Mouse (Mus musculus) MEL (cell line): ENCODE data around the gene Pard3. TPM values are rescaled to one million over a fixed set of nuclear protein-coding genes. Genes with fewer than 3 reads are reported as not detected.

Source experiments
- DNase-seq: peaks from one replicate; pipeline ENCODE4 v3.0.0; 2011; ENCODE audit warnings: low read depth, low spot score
- H3K27ac ChIP-seq: 2 replicates; pipeline ENCODE4 v1.5.1; 2012; ENCODE audit warnings: low read depth, mild to moderate bottlenecking, control low read depth, low read length, moderate library complexity; ENCODE audit not compliant: control insufficient read depth
- H3K27me3 ChIP-seq, 2 experiments: fragments of 150-350 bp in 1 of 2; sonication (generic) in 1 of 2; 2 replicates each; pipeline ENCODE4 v1.6.1; 2012; ENCODE audit warnings: low read length in 2 of 2, mild to moderate bottlenecking in 2 of 2, improper control_type of control experiment in 1 of 2, moderate library complexity in 1 of 2; ENCODE audit not compliant: insufficient read depth in 2 of 2, control insufficient read depth in 1 of 2
- H3K36me3 ChIP-seq, 2 experiments: 2 replicates each; pipeline ENCODE4 v1.6.1; 2012 to 2014; ENCODE audit warnings: low read length in 2 of 2, improper control_type of control experiment in 1 of 2, inconsistent platforms in 1 of 2, mild to moderate bottlenecking in 1 of 2; ENCODE audit not compliant: insufficient read depth in 2 of 2, control insufficient read depth in 1 of 2
- H3K4me1 ChIP-seq, 2 experiments: fragments of 150-350 bp in 1 of 2; sonication (generic) in 1 of 2; 2 replicates each; pipeline ENCODE4 v1.6.1; 2012; ENCODE audit warnings: low read length in 2 of 2, improper control_type of control experiment in 1 of 2, mild to moderate bottlenecking in 1 of 2; ENCODE audit not compliant: insufficient read depth in 2 of 2, control insufficient read depth in 1 of 2
- H3K4me3 ChIP-seq, 2 experiments: fragments of 150-350 bp in 1 of 2; sonication (generic) in 1 of 2; 2 replicates each; pipeline ENCODE4 v1.5.1; 2012; ENCODE audit warnings: low read depth in 2 of 2, low read length in 2 of 2, mild to moderate bottlenecking in 2 of 2, moderate library complexity in 2 of 2, control low read depth in 1 of 2, improper control_type of control experiment in 1 of 2; ENCODE audit not compliant: control insufficient read depth in 1 of 2, insufficient read depth in 1 of 2
- H3K79me2 ChIP-seq: 2 replicates; pipeline ENCODE4 v1.6.1; 2012; ENCODE audit warnings: mild to moderate bottlenecking, low read length, moderate library complexity; ENCODE audit not compliant: control insufficient read depth, poor library complexity, insufficient read depth
- H3K9ac ChIP-seq: 2 replicates; pipeline ENCODE4 v1.6.1; 2012; ENCODE audit warnings: low read depth, mild to moderate bottlenecking, control low read depth, low read length, moderate library complexity; ENCODE audit not compliant: control insufficient read depth, poor library complexity, severe bottlenecking
- H3K9me3 ChIP-seq: fragments of 150-350 bp; sonication (generic); replicated peaks from 2 replicates; pipeline ENCODE4 v1.6.1; 2012; ENCODE audit warnings: mild to moderate bottlenecking, low read length, improper control_type of control experiment, moderate library complexity; ENCODE audit not compliant: insufficient read depth
- E2F4 ChIP-seq: IDR thresholded peaks from 2 replicates; pipeline ENCODE4 v1.6.1; 2011; ENCODE audit warnings: low read depth, low read length, improper control_type of control experiment, borderline replicate concordance
- EP300 ChIP-seq, 2 experiments: IDR thresholded peaks; 2 replicates each; pipeline ENCODE4 v1.6.1; 2011; ENCODE audit warnings: improper control_type of control experiment in 2 of 2, low read length in 2 of 2, low read depth in 1 of 2, mild to moderate bottlenecking in 1 of 2
- ETS1 ChIP-seq: IDR thresholded peaks from 2 replicates; pipeline ENCODE4 v1.6.1; 2012; ENCODE audit warnings: low read depth, mild to moderate bottlenecking, inconsistent platforms, low read length, improper control_type of control experiment, moderate library complexity
- GABPA ChIP-seq: IDR thresholded peaks from 2 replicates; pipeline ENCODE4 v1.6.1; 2012; ENCODE audit warnings: low read depth, mild to moderate bottlenecking, inconsistent platforms, low read length, improper control_type of control experiment, moderate library complexity
- HCFC1 ChIP-seq: IDR thresholded peaks from 2 replicates; pipeline ENCODE4 v1.6.1; 2012; ENCODE audit warnings: low read depth, mild to moderate bottlenecking, inconsistent platforms, low read length, improper control_type of control experiment, moderate library complexity
- JUND ChIP-seq: IDR thresholded peaks from 2 replicates; pipeline ENCODE4 v1.6.1; 2011; ENCODE audit warnings: low read depth, mild to moderate bottlenecking, improper control_type of control experiment, low read length
- MAFK ChIP-seq: IDR thresholded peaks from 2 replicates; pipeline ENCODE4 v1.6.1; 2011; ENCODE audit warnings: low read depth, mild to moderate bottlenecking, low read length, improper control_type of control experiment, borderline replicate concordance
- MEF2A ChIP-seq: IDR thresholded peaks from 2 replicates; pipeline ENCODE4 v1.6.1; 2014; ENCODE audit warnings: low read depth, mild to moderate bottlenecking, inconsistent platforms, low read length, improper control_type of control experiment; ENCODE audit not compliant: poor library complexity, insufficient replicate concordance, severe bottlenecking; ENCODE audit errors: extremely low read depth
- NELFE ChIP-seq: IDR thresholded peaks from 2 replicates; pipeline ENCODE4 v1.6.1; 2011; ENCODE audit warnings: low read depth, low read length, improper control_type of control experiment
- NRF1 ChIP-seq: IDR thresholded peaks from 2 replicates; pipeline ENCODE4 v1.6.1; 2014; ENCODE audit warnings: low read depth, mild to moderate bottlenecking, inconsistent platforms, low read length, improper control_type of control experiment, moderate library complexity; ENCODE audit not compliant: poor library complexity, insufficient read depth, severe bottlenecking
- POLR2AphosphoS2 ChIP-seq: IDR thresholded peaks from 2 replicates; pipeline ENCODE4 v1.6.1; 2011; ENCODE audit warnings: low read length, improper control_type of control experiment
- POLR2AphosphoS5 ChIP-seq: IDR thresholded peaks from 2 replicates; pipeline ENCODE4 v1.6.1; 2012; ENCODE audit warnings: low read depth, borderline replicate concordance, mild to moderate bottlenecking, inconsistent platforms, low read length, moderate library complexity, mixed read lengths
- RAD21 ChIP-seq: IDR thresholded peaks from 2 replicates; pipeline ENCODE4 v1.6.1; 2011; ENCODE audit warnings: mild to moderate bottlenecking, low read depth, low read length, improper control_type of control experiment
- SMC3 ChIP-seq: IDR thresholded peaks from 2 replicates; pipeline ENCODE4 v1.6.1; 2011; ENCODE audit warnings: low read depth, low read length, improper control_type of control experiment
- TAL1 ChIP-seq: IDR thresholded peaks from 2 replicates; pipeline ENCODE4 v1.6.1; 2012; ENCODE audit warnings: mild to moderate bottlenecking, inconsistent platforms, low read length, moderate library complexity, mixed read lengths
- TCF12 ChIP-seq: IDR thresholded peaks from 2 replicates; pipeline ENCODE4 v1.6.1; 2014; ENCODE audit warnings: low read depth, mild to moderate bottlenecking, inconsistent platforms, low read length, improper control_type of control experiment, moderate library complexity
- ZKSCAN1 ChIP-seq: IDR thresholded peaks from 2 replicates; pipeline ENCODE4 v1.6.1; 2012; ENCODE audit warnings: low read depth, mild to moderate bottlenecking, inconsistent platforms, low read length, improper control_type of control experiment, moderate library complexity
- ZNF384 ChIP-seq: IDR thresholded peaks from 2 replicates; pipeline ENCODE4 v1.6.1; 2012; ENCODE audit warnings: low read depth, mild to moderate bottlenecking, inconsistent platforms, low read length, improper control_type of control experiment
- polyA plus RNA-seq, 2 experiments: library from polyadenylated mRNA; stranded (reverse) in 1 of 2; unstranded in 1 of 2; fragments of >175 nt in 1 of 2; fragments of >200 nt in 1 of 2; gene quantifications; 2 replicates each; pipeline versions ENCODE4 v1.2.1 to v1.2.4; 2012; ENCODE audit warnings: low replicate concordance in 2 of 2, low read depth in 1 of 2; ENCODE audit not compliant: insufficient read length in 2 of 2, insufficient read depth in 1 of 2, missing spikeins in 1 of 2
- total RNA-seq: library from RNA; depleted of rRNA; stranded (reverse); fragments of 300-350 nt; gene quantifications from 2 replicates; pipeline ENCODE4 v1.2.3, GENCODE M21; 2012

Gene Pard3
- total and polyA plus RNA-seq, 3 experiments: not detected

DNA sequence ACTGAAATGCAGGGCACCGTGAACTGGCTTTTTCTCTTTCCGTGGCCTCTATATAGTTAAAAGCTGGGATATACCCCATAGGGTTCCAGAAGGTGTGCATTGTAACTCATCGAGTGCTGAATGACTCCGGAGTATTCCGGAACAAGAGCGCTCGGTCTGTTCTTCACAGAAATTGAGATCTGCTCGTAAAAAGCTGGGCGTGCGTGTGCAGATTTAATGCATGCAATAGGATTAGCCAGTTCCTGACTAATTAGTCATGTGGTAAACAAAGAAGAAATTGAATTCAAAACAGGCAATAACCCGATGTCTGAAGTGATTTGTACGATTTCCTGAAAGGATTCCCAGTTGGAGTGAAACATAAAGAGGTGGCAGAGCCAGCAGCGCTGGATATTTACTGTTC lies 489.1 kb downstream of the Pard3 start:
- Histone ChIP-seq H3K4me1 (no peaks in the 10 kb centered on the region), H3K27me3 (no peaks in the 10 kb centered on the region), H3K4me3 (no peak overlapping the region), H3K27ac (no peak overlapping the region), H3K79me2 (no peaks in the 10 kb centered on the region), H3K9me3 (no peaks in the 10 kb centered on the region), H3K36me3 (no peaks in the 10 kb centered on the region), H3K9ac (no peak overlapping the region)
- TF ChIP-seq ZNF384: no peak
- TF ChIP-seq NELFE: no peak
- no peak for TF ChIP-seq RAD21
- no peak for TF ChIP-seq JUND
- TF ChIP-seq POLR2AphosphoS5: no peak
- TF ChIP-seq NRF1: no peak
- DNase-seq: no peak

DNA sequence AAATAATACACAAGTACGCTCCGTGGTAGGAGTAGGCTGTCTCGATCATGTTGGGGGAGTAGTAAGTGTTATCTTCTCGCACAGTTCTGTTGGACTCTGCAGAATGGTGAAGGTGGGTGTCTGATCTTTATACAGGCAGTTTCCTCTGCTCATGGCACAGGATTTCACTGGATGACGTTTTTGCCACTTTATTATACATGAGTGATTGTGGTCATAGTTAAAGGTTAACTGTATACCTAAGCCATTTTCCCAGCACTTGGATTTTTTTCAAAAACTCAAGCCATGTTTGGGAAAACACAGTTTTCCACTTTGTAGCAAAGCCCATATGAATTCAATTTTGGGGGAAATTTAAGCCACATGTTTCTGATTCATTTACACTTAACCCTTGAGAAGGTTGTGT lies 489.9 kb downstream of the Pard3 start:
- no peak for TF ChIP-seq NELFE
- no peak overlapping the region for H3K9ac ChIP-seq
- no peak for DNase-seq
- no peaks in the 10 kb centered on the region for H3K27me3 ChIP-seq
- H3K79me2 ChIP-seq: no peaks in the 10 kb centered on the region
- no peaks in the 10 kb centered on the region for H3K4me1 ChIP-seq
- no peaks in the 10 kb centered on the region for H3K9me3 ChIP-seq
- no peak overlapping the region for H3K27ac ChIP-seq
- H3K36me3 ChIP-seq: no peaks in the 10 kb centered on the region
- H3K4me3 ChIP-seq: no peak overlapping the region

DNA sequence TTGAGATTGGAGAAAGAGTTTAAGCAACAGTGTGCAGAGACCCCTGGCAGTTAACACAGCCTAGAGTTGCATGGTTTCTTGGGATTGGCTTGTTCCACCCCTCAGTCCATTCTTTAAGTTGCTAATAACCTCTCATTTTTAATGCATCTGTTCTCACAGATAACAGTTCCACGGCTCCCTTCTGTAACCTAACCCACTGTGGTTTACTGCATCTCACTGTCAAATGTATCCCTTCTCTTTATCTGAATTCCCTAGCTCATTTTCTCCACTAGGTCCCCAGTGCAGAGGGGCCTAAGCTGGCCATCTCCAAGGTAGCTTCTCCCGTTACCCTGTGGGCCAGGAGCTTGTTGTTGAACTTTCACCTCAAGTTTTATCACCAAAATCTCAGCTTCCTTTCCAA lies 492.1 kb downstream of the Pard3 start:
- Histone ChIP-seq H3K9ac (no peak overlapping the region), H3K27ac (no peak overlapping the region), H3K4me3 (no peak overlapping the region), H3K36me3 (no peaks in the 10 kb centered on the region), H3K79me2 (no peaks in the 10 kb centered on the region), H3K27me3 (no peaks in the 10 kb centered on the region), H3K4me1 (no peaks in the 10 kb centered on the region), H3K9me3 (no peaks in the 10 kb centered on the region)
- DNase-seq: no peak
- no peak for TF ChIP-seq NELFE
- no peak for TF ChIP-seq TCF12
- no peak for TF ChIP-seq GABPA
- TF ChIP-seq MEF2A: no peak
- no peak for TF ChIP-seq ETS1
- TF ChIP-seq ZKSCAN1: no peak
- no peak for TF ChIP-seq SMC3
- no peak for TF ChIP-seq JUND
- TF ChIP-seq TAL1: no peak
- TF ChIP-seq E2F4: no peak
- no peak for TF ChIP-seq NRF1
- TF ChIP-seq MAFK: no peak
- TF ChIP-seq EP300 (IDR thresholded peaks at IDR 0.05; ENCODE audit: low read depth in 1 of 2, low read length in 2 of 2): no peak
- no peak for TF ChIP-seq HCFC1
- TF ChIP-seq POLR2AphosphoS2: no peak
